Mouse (Mus musculus) bone marrow macrophage, adult 2 months (primary cell): ENCODE results near the gene Hist2h2ab.

Source experiments
- CTCF ChIP-seq: IDR thresholded peaks from 2 replicates; pipeline ENCODE4 v1.5.1; 2012; ENCODE audit warnings: low read depth, mild to moderate bottlenecking, low read length, moderate library complexity
- POLR2A ChIP-seq: IDR thresholded peaks from 2 replicates; pipeline ENCODE4 v1.6.1; 2012; ENCODE audit warnings: mild to moderate bottlenecking, low read depth, low read length, borderline replicate concordance

GRCm38 (mm10) chr3:96247356-96248140, 27.9 kb downstream of the Hist2h2ab start:
- TF ChIP-seq CTCF (no peak), POLR2A (no peak)
